Mouse (Mus musculus) brain, adult 2 months (tissue): Measurements from ENCODE around the gene Lpin2.

Experiments used
- DNase-seq: peaks from one replicate; pipeline ENCODE4 v3.0.0; 2011; ENCODE audit warnings: low read depth, low spot score

The Lpin2 gene

GRCm38 (mm10) chr17:71260658-71261057 lies 78.3 kb downstream of the Lpin2 start:
- no peak for DNase-seq

- peak; percentile 19 for DNase-seq
These were observed 80.8 kb downstream of the Lpin2 start for GRCm38 (mm10) chr17:71263136-71263535.

- no peak for DNase-seq
These were observed 82.4 kb downstream of the Lpin2 start for GRCm38 (mm10) chr17:71264739-71265138.

- DNase-seq, result no peak
These were observed 83.1 kb downstream of the Lpin2 start for GRCm38 (mm10) chr17:71265336-71266051.

- no peak for DNase-seq
These were observed 85.0 kb downstream of the Lpin2 start for GRCm38 (mm10) chr17:71267374-71267773.

GRCm38 (mm10) chr17:71268152-71268551 lies 85.8 kb downstream of the Lpin2 start:
- no peak for DNase-seq

GRCm38 (mm10) chr17:71268599-71268998 lies 86.2 kb downstream of the Lpin2 start:
- DNase-seq, result no peak

- DNase-seq, result no peak
These were observed 91.5 kb downstream of the Lpin2 start for GRCm38 (mm10) chr17:71273901-71274300.

GRCm38 (mm10) chr17:71276771-71277170 lies 94.4 kb downstream of the Lpin2 start:
- no peak for DNase-seq

GRCm38 (mm10) chr17:71277701-71278491 lies 95.5 kb downstream of the Lpin2 start:
- DNase-seq, result no peak

GRCm38 (mm10) chr17:71282716-71283115 lies 100.4 kb downstream of the Lpin2 start:
- DNase-seq, result no peak

- DNase-seq, result no peak
These were observed 100.9 kb downstream of the Lpin2 start for GRCm38 (mm10) chr17:71283237-71283636.

GRCm38 (mm10) chr17:71284890-71285289 lies 102.5 kb downstream of the Lpin2 start:
- no peak for DNase-seq

GRCm38 (mm10) chr17:71285929-71286328 lies 103.6 kb downstream of the Lpin2 start:
- DNase-seq, result peak; percentile 42

- no peak for DNase-seq
These were observed 105.2 kb downstream of the Lpin2 start for GRCm38 (mm10) chr17:71287586-71287985.

GRCm38 (mm10) chr17:71288145-71288758 lies 105.9 kb downstream of the Lpin2 start:
- DNase-seq, result no peak

- peak; percentile 26 for DNase-seq
These were observed 106.6 kb downstream of the Lpin2 start for GRCm38 (mm10) chr17:71288808-71289548.

- no peak for DNase-seq
These were observed 107.3 kb downstream of the Lpin2 start for GRCm38 (mm10) chr17:71289572-71290176.

- DNase-seq, result no peak
These were observed 108.4 kb downstream of the Lpin2 start for GRCm38 (mm10) chr17:71290486-71291410.

GRCm38 (mm10) chr17:71291897-71292420 lies 109.6 kb downstream of the Lpin2 start:
- no peak for DNase-seq
